Mouse (Mus musculus) kidney, adult 8-10 months (tissue): ENCODE data around the gene Tspan18.
A peak's percentile ranks its signal among the peaks of the same experiment; 100 is the strongest.

Experiments
- DNase-seq, 2 experiments: peaks; one replicate each; pipeline ENCODE4 v3.0.0; 2022

Gene Tspan18

DNA sequence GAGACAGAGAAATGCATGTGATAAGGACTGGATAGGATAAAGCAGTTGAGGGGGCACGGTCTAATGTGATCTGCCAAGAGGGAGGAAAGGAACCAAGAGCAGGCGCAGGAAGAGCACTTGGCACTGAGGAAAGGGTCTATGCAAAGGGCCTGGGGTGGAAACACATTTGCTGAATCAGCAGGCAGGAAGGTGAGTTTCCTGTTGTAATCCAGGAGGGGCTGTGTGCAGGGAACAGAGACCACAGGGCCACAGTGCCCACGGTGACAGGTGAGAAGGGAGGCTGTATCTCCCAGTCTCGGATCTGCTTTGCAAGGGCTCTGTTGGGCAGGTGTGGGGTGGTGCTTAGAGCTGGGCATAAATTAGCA, 156.0 kb downstream of the Tspan18 start:
- no peak for DNase-seq

DNA sequence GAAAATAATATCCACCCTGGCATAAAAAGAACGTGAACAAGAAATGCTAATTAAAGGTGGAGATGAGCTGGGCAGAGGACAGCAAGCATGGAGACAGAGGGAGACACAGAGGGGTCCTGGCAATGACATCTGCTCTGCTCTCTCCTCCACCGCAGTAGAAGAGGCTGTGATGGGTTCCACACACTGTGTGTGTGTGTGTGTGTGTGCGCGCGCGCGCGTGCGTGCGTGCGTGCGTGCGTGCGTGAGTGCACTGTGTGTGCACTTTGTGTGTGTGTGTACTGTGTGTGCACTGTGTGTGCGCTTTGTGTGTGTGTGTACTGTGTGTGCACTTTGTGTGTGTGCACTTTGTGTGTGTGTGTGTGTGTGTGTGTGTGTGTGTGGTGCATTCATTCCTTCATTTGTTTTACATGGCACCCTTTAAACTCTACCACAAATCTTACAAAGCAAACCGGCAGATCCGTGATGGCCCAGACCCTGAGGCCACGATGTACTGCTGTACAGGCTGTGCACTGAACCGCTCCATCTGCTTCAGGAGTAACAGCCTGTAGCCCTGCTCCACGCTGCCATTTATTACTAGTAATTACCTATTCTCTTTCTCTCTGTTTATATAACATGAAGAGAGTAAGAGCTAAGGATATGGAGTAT, 156.5 kb downstream of the Tspan18 start:
- no peak for DNase-seq

DNA sequence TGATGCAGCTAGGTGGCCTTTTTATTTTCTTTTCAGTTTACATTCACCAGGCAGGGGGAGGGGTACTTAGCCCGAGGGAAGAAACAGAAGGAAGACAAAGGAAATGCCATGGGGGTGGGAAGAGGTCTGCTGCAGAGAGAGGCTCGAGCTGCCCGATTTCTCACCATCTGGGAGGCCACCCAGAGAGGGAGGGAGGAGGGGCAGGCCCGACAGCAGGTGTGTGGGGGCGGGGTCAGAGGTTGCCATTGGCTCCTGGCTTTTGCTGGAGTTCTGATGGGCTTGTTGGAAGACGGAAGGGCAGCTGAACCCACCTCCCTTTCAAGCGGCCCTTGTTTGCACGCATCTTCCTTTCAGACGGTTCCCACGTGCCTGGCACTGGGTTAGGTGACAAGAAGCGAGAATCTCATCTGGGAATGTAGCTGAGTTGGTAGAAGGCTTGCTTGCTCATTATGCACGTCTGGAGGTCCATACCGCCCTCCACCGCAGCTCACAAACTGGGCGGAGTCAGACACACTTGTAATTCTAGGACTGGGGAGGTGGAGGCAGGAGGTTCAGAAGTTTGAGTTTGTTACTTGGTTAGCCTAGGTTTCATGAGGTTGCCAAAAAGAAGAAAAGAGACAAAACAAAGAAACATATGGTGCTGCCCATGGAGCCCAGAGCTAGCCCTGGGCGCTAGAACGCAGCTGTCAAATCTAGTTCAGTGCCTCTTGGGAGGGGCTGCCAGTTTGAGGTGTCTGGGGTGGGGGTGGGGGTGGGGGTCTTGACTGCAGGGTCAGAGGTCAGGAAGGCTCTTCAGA, 157.2 kb downstream of the Tspan18 start:
- no peak for DNase-seq

DNA sequence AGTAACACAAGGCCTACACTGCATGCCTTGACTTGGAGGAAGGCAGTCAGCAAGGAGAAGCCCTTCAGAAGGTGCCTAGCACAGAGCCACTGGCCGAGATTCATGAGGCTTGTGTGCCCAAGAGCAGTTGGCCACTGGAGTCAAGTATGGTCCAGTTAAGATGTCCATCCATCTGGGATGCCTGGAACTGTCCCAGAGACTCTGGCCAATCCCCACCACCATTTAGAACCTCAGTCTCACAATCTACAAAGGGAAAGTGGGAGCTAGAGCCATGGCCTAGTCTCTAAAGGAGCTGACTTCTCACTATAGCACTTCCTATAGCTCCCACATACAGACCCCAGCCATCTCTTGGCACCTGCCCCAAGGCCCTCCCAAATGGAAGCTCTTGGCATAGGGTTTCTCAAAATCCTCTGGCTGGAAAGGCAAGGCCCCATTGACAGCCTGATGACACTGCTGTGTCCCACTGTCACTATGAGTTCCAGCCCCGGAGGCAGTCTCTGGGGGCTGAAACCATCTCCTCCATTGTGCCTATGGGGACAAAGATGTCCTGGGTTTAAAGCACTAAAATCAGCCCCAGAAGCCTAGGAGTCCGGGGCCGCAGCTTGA, 158.0 kb downstream of the Tspan18 start:
- DNase-seq = no peak

DNA sequence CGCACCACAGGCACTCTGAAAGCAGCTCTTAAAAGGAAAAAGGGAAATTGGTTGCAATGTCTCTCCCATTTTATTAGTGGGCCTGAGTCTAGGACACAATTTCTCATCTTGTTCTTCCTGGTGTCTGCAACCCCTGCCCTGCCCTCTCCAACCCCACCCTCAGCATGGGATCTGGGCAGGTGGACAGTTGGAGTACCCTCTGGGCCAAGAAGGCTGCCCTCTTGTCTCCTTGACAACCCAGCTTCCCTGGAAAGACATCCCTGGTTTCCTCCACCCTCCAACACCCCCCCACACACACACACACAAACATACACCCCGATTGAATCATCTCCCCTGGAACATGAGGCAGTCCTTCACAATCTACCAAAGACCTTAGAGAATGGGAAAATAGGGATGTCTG, 158.6 kb downstream of the Tspan18 start:
- no peak for DNase-seq

DNA sequence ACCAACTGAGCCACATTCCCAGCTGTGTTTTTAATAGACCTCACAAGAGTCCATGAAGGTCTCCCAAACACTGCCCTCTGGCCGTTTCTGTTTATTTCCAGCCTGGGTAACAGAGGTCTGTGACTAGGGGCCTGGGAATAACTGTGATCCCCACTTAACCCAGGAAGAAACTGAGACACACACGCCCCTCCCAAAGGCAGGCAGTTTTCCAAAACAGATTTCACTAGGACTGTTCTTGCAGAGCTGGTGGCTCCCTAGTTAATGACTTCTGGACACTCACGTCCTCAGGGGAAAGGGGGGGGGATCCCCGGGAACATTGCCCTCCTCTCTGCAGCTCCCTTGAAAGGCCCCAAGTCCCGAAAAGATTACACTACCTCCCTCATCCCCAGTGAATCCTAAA, 159.0 kb downstream of the Tspan18 start:
- DNase-seq = peak in 1 of 2 experiments; percentile 38

DNA sequence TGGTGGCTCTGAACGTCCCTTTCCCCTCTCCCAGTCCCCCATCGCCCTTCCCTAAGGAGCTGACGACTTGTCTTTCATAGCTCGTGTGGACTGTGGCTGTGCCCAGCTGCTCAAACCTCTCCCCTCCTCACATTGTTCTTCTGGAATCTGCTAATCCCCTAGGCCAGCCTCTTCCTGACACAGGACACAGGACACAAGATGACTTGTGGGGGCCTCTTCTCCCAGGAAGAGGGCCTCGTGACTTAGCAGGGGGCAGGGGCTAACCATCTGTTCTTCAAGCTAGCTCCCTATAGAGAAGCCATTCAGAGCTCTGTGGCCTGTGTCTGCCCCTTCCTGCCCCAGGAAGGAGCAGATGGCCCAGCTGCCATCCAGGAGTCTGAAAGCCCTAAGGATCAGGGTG, 160.1 kb downstream of the Tspan18 start:
- DNase-seq = no peak

DNA sequence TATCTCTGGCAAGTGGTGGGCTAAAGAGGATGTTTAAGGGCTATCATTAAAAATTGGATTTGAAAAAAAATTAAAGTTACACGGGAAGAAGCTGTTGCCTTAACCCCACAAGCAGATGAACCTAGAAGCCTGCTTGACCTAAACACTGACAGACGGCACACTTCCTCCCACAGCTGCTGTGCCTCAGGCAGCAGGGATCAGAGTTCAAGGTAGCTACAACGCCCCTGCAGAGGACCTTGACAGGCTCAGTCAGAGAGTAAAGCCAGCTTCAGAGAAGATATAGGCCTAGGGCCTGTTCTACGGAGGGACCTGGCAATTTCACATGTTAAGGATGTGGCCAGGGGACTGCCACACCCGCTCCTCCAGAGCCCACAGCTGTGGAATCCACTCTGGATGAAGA, 161.8 kb downstream of the Tspan18 start:
- no peak for DNase-seq

DNA sequence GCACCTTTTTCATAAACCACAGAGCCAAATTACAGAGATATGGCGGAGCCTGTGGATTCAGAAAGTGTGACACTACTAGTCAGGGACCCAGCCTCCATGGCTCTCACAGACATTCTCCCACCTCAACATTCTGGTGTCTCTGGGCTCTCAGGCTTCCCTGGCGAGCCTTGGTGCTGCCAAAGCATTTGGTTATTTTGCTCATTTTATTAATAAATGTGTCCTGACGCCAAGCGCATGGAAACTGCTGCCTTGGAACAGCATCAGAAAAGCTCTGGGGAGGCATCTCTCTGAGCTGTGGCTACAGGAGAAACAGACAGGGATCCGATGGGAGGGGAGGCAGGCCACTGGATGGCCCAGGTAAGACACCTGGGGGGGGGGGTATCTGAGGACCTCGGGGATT, 162.4 kb downstream of the Tspan18 start:
- no peak for DNase-seq

DNA sequence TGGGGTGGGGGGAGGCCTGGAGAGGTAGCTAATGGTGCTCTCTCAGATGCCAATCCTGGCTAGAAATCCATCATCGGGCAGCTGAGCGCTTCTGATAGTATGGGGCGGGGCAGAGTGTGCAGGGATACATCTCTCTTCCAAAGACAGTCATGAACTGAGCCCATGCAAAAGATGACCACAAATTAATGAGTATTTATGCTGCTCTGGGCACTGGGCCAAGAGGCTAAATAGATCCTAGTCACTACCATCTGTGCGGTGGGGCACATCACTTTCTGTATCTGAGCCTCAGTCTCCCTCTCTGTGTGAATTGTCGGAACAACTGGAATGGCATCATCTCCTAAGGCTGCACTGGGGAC, 163.5 kb downstream of the Tspan18 start:
- DNase-seq = no peak

DNA sequence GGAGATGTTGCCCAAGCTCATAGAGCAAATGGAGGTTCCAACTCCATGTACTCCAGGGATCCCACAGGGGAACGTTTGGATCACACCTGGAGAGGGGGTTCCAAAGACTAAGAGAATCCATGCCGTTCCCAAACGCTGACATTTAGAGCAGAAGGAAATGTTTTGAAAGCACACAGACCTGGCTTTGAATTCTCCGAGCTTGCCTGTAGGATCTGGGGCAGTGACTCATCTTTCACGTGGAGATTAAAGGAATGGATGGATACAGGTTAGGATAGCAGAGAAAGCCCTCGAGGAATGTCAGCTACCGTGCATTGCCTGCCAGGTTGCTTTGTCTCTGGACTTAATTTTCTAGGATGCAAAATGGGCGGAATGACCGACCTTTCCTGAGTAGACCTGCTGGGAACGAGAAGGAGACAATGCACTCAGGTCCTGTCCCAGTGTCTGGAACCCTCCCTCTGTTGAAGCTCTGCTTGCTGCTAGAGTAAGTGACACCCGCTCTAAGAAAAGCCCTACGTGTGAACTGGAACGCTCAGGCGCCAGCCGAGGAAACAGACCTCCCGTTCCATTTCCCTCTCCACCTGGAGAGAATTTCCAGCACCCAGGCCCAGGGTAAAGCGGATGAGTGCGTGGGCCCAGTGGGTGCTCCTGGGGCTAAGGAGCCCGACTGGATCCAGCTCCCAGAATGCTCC, 164.0 kb downstream of the Tspan18 start:
- no peak for DNase-seq

DNA sequence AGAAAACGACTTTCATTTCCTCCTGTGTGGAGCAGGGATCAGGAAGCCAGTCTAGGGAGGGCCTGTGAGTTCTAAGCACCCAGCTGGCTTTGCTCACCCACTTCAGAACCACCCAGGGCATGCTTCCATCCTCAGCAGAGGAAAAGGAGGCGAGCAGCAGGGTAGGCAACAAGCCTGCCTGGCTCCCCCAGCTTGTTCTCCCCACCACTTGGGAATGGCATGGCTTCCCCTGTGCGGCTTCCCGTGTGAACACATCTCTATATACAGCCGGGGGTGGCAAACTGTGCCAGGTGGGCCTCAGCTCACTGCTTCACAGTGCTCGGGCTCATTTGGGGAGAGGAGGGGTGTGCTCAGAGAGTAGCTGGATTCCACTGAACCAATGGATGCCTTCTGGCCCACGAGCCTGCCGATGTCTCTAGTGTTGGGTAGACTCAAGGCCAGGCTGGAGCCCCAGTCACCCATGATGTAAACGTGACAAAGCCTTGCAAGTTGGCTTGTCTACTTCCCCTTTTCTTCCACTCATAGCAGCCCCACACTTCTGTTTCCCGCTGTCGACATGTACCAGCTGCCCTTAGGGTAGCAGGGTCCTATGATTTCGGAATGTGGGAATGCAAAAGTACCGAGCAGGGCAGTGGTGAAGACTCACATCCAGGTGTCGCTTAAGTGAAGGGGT, 167.4 kb downstream of the Tspan18 start:
- no peak for DNase-seq

DNA sequence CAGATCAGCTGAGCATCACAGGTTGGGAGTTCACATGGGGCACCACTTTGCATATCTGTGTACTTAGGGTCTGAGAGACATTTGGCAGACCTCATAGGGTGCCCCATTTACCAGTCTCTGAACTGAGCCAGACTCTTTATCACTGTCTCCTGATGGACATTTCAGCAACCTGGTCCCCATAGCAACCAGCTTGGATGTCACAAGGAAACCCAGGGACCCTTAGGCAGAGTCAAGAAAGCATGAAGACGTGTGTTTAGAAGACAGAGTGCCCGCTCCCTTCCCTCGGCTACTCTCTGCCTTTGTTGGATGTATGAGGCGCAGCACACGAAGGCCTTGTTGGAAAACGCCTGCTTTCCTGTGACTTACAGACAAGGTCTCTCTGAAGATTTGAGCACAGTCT, 168.0 kb downstream of the Tspan18 start:
- no peak for DNase-seq

DNA sequence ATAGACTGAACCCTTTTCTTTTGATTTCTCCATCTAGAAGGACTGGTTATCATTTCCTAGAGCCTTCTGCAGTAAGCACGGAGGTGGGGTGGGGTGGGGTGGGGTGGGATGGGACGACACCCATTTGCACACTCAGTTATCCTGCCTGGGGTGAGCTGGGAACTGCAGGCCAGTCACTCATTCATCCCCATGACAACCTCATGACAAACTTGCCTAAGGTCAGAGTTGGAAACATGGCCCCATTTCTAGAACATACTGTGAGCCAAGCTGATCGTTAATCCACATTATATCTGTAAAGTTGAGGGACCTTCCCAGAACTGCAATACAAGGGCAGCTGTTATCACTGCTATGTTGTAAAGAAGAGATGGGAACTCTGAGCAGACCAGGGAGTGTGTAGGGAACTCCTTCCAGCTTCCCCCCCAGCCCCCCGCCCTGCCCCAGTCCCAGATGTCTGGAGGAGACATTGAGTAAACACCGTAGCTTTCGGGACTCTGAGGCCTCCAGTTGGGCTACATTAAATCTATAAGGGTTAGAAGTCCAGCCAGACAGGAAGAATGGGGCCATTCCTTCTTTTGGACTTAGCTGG, 170.5 kb downstream of the Tspan18 start:
- DNase-seq = no peak

DNA sequence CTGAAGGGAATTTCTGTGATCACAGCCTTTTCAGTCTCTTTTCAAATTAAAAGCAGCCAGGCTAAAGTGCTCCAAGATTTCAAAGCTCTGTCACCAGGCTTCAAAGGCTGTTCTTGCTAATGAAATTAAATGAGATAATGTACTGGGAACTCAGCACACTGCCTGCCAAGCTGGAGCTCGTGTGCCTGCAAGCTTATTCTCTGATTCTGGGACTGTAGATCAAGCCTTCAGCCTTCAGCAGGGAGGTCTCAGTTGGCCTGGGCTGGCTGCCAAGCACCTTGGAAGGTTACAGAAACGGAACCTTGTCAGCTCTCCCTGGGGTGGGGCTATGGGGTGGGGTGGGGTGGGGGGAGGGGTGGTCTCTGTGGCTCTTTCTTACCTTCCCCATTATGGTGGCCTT, 171.0 kb downstream of the Tspan18 start:
- DNase-seq = no peak

DNA sequence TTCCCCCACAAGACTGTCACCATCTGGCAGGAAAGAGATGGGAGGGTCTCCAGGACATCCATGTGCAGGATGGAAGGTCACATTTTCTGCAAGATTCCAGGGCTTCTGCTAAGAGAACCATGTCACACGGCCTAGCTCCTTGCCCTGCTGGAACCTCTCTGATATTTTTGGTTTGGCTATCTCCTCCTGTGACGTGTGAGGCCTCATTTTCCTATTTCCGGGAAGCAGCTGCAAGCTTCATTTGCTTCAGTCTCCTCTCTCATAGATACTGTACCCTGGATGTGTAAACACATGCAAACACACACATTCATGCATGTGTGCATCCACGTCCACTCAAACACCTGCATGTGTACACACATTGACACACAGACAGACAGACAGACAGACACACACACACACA, 171.5 kb downstream of the Tspan18 start:
- no peak for DNase-seq

DNA sequence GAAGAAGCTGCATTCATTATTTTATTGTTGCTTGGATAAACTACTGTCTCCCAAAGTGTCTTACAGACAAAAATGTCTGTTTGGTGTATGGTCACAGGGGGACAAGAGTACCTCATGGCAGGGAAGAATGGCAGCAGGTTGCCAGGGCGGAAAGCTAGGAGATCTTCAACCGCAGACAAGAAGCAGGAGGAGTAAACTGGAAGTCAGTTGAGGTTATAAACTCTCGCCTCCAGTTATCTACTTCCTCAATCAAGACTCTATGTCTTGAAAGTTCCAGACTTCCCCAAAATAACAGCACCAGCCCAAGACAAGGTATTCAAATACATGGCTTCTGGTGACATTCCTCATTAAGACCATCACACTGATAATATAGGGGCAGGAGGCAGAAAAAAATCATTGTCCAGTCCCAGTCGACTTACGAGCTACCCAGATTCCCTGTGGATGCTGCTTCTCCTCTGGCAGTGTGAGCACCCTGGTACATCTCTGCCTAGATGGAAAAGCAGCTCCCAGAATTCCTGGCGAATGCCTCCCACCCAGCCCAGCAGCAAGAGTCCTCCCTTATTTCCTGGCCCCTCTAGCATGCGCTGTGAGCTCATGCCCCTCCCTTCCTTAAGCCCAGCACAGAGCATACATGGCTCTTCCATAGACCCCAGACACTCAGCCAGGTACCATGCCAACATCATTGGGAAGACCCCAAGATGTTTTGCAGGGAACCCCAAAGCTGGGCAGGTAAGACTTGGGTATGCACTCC, 172.2 kb downstream of the Tspan18 start:
- no peak for DNase-seq

DNA sequence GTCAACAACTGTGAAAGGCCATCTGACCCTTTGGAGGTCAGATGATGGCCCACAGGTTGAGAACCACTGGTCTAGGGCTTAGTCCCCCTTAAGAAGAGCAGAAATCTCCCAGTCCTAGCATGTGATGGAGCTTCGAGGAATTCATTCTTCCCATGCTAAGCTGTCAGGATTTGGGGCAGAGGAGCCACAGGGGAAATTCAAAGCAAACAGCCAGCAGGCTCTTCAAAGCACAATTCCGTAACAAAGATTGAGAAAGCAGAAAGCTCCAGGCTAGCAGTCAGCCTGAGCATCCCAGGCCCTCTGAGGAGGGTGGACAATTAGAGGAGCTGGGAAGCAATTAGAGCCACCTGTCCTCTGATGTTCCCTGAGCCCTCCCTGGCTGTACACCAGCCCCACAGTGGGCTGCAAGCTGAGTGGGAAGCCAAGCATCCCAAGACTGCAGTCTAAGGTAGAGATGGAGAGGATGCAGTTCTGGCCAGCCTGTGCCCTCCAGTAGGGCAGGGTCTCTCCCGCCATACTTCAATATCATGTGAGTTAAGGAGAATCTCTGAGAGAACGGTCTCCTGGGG, 173.8 kb downstream of the Tspan18 start:
- no peak for DNase-seq

DNA sequence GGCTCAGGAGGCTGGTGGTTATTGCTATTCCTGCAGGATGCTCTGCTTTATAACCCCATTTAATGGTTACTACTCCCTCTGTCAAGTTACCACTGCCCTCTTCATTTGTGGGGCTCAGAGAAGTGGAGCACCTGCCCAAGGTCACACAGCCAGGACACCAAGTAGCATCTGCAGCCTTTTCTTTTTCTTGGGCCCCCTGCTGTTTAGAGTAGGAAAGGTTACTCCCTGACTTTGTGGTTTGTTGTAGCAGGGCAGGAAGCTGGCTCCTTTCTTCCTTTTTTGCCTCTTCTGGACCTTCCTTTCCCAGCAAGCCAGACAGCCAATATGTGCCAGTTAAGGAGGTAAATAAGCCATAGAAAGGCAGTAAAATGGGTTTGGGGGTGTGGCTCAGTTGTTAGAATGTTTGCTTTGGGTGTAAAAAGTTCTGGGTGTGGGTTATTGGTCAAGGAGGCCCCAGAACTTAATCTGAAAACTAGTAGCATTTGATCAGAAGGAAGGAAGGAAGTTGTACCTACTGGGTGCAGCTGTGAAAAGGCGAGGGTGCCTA, 179.7 kb downstream of the Tspan18 start:
- DNase-seq = no peak

DNA sequence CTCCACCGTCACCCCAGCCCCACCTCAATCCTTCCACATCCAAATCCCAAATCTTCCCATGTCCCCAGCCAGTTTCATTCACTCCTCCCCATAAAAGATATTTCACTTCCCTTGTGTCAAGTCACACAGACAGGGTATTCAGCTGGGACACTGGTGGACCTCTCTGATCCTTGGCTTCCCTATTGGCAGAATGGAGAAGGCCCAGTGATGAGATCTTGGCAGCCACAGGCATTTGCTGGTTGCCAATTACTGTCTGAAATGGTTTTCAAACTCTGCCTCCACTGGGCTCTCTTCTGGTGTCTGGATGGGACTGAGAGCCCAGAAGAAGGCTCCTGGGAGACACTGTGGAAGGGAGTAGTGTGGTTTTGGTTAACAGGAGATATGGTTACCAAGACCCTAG, 180.5 kb downstream of the Tspan18 start:
- DNase-seq = no peak

DNA sequence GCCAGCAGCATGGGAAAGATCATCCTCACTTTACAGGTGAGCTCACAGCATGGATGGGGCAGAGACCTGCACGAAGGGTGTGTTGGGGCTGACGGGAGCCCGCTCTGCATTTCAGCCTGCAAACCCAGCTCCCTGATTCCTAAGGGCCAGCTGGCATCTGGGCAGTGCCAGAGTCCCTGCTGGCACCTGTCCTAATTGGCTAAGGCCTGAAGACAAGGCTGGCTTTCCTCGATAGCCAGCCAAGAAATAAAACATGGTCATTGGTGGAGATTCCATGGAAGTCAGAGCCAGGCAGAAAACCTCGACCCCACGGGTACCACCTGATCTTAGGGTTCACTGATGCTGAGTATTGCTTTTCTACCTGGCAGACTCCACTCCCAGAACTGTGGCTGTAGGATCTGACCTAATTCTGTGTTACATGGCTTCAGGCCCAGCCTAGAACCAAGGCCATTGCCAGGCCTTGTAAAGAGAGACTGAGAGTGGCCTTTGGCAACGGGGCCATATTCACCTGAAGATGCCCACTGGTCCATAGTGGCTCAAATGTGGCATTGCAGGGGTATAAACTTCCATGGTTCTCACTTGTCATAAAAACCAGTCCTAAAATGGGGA, 181.3 kb downstream of the Tspan18 start:
- no peak for DNase-seq
